Mouse (Mus musculus) liver, embryonic 11.5 days (tissue): ENCODE measurements around the gene Frmd4a. TPM values are rescaled to one million over a fixed set of nuclear protein-coding genes. Genes with fewer than 3 reads are reported as not detected.

Source experiments
- ATAC-seq: fragments of 200-750 bp; cut with Nextera tagmentation; replicated peaks from 2 replicates; pipeline ENCODE4 v1.8.0; 2017; ENCODE audit warnings: moderate number of reproducible peaks, mild to moderate bottlenecking, moderate TSS enrichment, moderate library complexity; ENCODE audit not compliant: low FRiP score
- DNase-seq: peaks from one replicate; pipeline ENCODE4 v3.0.0-alpha.2; 2017; ENCODE audit warnings: low spot score
- H3K27ac ChIP-seq: fragments of 300-500 bp; sonication (generic); 2 replicates; pipeline ENCODE4 v1.5.1; 2014; ENCODE audit warnings: mild to moderate bottlenecking, low read depth, low read length, control low read depth
- H3K27me3 ChIP-seq: fragments of 300-500 bp; sonication (generic); replicated peaks from 2 replicates; pipeline ENCODE4 v1.6.1; 2014; ENCODE audit warnings: low read length, mixed read lengths; ENCODE audit not compliant: control insufficient read depth, insufficient read depth
- H3K36me3 ChIP-seq: fragments of 300-500 bp; sonication (generic); 2 replicates; pipeline ENCODE4 v1.6.1; 2014; ENCODE audit warnings: mild to moderate bottlenecking, low read length, moderate library complexity, mixed read lengths; ENCODE audit not compliant: control insufficient read depth, insufficient read depth
- H3K4me1 ChIP-seq: fragments of 300-500 bp; sonication (generic); replicated peaks from 2 replicates; pipeline ENCODE4 v1.6.1; 2014; ENCODE audit warnings: low read length, mixed read lengths; ENCODE audit not compliant: control insufficient read depth, insufficient read depth
- H3K4me2 ChIP-seq: fragments of 300-500 bp; sonication (generic); 2 replicates; pipeline ENCODE4 v1.6.1; 2014; ENCODE audit warnings: mild to moderate bottlenecking, control low read depth, moderate library complexity
- H3K4me3 ChIP-seq: fragments of 300-500 bp; sonication (generic); 2 replicates; pipeline ENCODE4 v1.5.1; 2014; ENCODE audit warnings: low read depth, low read length, control low read depth
- H3K9ac ChIP-seq: fragments of 300-500 bp; sonication (generic); 2 replicates; pipeline ENCODE4 v1.6.1; 2014; ENCODE audit warnings: low read depth, low read length, control low read depth
- H3K9me3 ChIP-seq: fragments of 300-500 bp; sonication (generic); 2 replicates; pipeline ENCODE4 v1.6.1; 2016; ENCODE audit warnings: low read length, inconsistent platforms, mixed read lengths; ENCODE audit not compliant: control insufficient read depth
- WGBS: fragments of 180-500 bp; shearing (Covaris S2); extraction: QIAGEN DNeasy Blood & Tissue Kit; methylation state at CpG from one replicate; pipeline ENCODE4 v1.1.7; 2014; 5-methylcytosine and 5-hydroxymethylcytosine counted together
- polyA plus RNA-seq: library from polyadenylated mRNA; unstranded; fragments of >200 nt; fragmentation: Nextera tagmentation; extraction: Ambion mirVana; gene quantifications from 2 replicates; pipeline ENCODE4 v1.2.1, GENCODE M21; 2014

The Frmd4a gene
- polyA plus RNA-seq, 1 experiment from 2014 or later, result 18.6 TPM

GRCm38 (mm10) chr2:4591647-4592046, 574.1 kb downstream of the Frmd4a start:
- Histone ChIP-seq H3K36me3 (peaks cover 36% of the 10 kb centered on the region), H3K9me3 (no peaks in the 10 kb centered on the region), H3K27me3 (no peaks in the 10 kb centered on the region), H3K27ac (no peak overlapping the region), H3K4me3 (no peak overlapping the region), H3K4me1 (peaks cover 10% of the 10 kb centered on the region; the same call in 1 of the 2 replicates), H3K4me2 (no peak overlapping the region), H3K9ac (no peak overlapping the region)
- ATAC-seq (no peak), DNase-seq (no peak)
- 85% methylated on average over 3 of the region's 3 CpGs for WGBS

GRCm38 (mm10) chr2:4592666-4593065, 575.1 kb downstream of the Frmd4a start:
- no peak overlapping the region for H3K4me2 ChIP-seq
- 88% methylated on average over 7 of the region's 7 CpGs for WGBS
- H3K9ac ChIP-seq, result no peak overlapping the region
- peaks cover 8% of the 10 kb centered on the region; the same call in 1 of the 2 replicates for H3K4me1 ChIP-seq
- H3K27me3 ChIP-seq, result no peaks in the 10 kb centered on the region
- no peak overlapping the region for H3K4me3 ChIP-seq
- no peak for ATAC-seq
- H3K36me3 ChIP-seq, result peaks cover 37% of the 10 kb centered on the region
- H3K9me3 ChIP-seq, result no peaks in the 10 kb centered on the region
- DNase-seq, result no peak
- H3K27ac ChIP-seq, result no peak overlapping the region

GRCm38 (mm10) chr2:4593433-4593832, 575.9 kb downstream of the Frmd4a start:
- no peak overlapping the region for H3K27ac ChIP-seq
- no peak overlapping the region for H3K4me3 ChIP-seq
- H3K9ac ChIP-seq, result no peak overlapping the region
- H3K9me3 ChIP-seq, result no peaks in the 10 kb centered on the region
- no peaks in the 10 kb centered on the region for H3K27me3 ChIP-seq
- H3K4me1 ChIP-seq, result peaks cover 8% of the 10 kb centered on the region; the same call in 1 of the 2 replicates
- ATAC-seq (peak; percentile 84), DNase-seq (peak; percentile 64)
- H3K36me3 ChIP-seq, result peaks cover 33% of the 10 kb centered on the region
- 22% methylated on average over 9 of the region's 9 CpGs for WGBS
- no peak overlapping the region for H3K4me2 ChIP-seq

GRCm38 (mm10) chr2:4593878-4594387, 576.4 kb downstream of the Frmd4a start:
- no peaks in the 10 kb centered on the region for H3K27me3 ChIP-seq
- peaks cover 8% of the 10 kb centered on the region; the same call in 1 of the 2 replicates for H3K4me1 ChIP-seq
- H3K36me3 ChIP-seq, result peaks cover 32% of the 10 kb centered on the region
- no peaks in the 10 kb centered on the region for H3K9me3 ChIP-seq
- no peak overlapping the region for H3K9ac ChIP-seq
- no peak overlapping the region for H3K27ac ChIP-seq
- no peak for ATAC-seq
- WGBS, result 88% methylated on average over 3 of the region's 3 CpGs
- DNase-seq, result no peak
- no peak overlapping the region for H3K4me2 ChIP-seq
- no peak overlapping the region for H3K4me3 ChIP-seq

GRCm38 (mm10) chr2:4596992-4597391, 579.5 kb downstream of the Frmd4a start:
- no peak overlapping the region for H3K27ac ChIP-seq
- H3K4me3 ChIP-seq, result no peak overlapping the region
- WGBS, result 94% methylated on average over 7 of the region's 7 CpGs
- no peak overlapping the region for H3K4me2 ChIP-seq
- H3K4me1 ChIP-seq, result peaks cover 8% of the 10 kb centered on the region; the same call in 1 of the 2 replicates
- ATAC-seq, result no peak
- H3K36me3 ChIP-seq, result peaks cover 24% of the 10 kb centered on the region
- DNase-seq, result no peak
- no peaks in the 10 kb centered on the region for H3K27me3 ChIP-seq
- H3K9ac ChIP-seq, result no peak overlapping the region
- no peaks in the 10 kb centered on the region for H3K9me3 ChIP-seq

- H3K36me3 ChIP-seq, result peaks cover 36% of the 10 kb centered on the region
- ATAC-seq (0 out of 2 replicates have a peak, but pooled peaks have one; percentile 29), DNase-seq (no peak)
- H3K27me3 ChIP-seq, result no peaks in the 10 kb centered on the region
- H3K4me1 ChIP-seq, result no peaks in the 10 kb centered on the region; the same call in 1 of the 2 replicates
- 55% methylated on average over 15 of the region's 15 CpGs for WGBS
- H3K4me3 ChIP-seq, result no peak overlapping the region
- H3K27ac ChIP-seq, result no peak overlapping the region
- H3K4me2 ChIP-seq, result no peak overlapping the region
- H3K9ac ChIP-seq, result no peak overlapping the region
- no peaks in the 10 kb centered on the region for H3K9me3 ChIP-seq
Observed at GRCm38 (mm10) chr2:4601034-4601890, 583.7 kb downstream of the Frmd4a start.

GRCm38 (mm10) chr2:4603361-4603945, 585.9 kb downstream of the Frmd4a start:
- Histone ChIP-seq H3K9me3 (no peaks in the 10 kb centered on the region), H3K27ac (no peak overlapping the region), H3K9ac (no peak overlapping the region), H3K4me2 (no peak overlapping the region), H3K27me3 (no peaks in the 10 kb centered on the region), H3K36me3 (peaks cover 37% of the 10 kb centered on the region), H3K4me3 (no peak overlapping the region), H3K4me1 (no peaks in the 10 kb centered on the region; the same call in 1 of the 2 replicates)
- WGBS, result 89% methylated on average over 33 of the region's 33 CpGs
- no peak for DNase-seq
- no peak for ATAC-seq

GRCm38 (mm10) chr2:4606559-4606958, 589.0 kb downstream of the Frmd4a start:
- Histone ChIP-seq H3K9me3 (no peaks in the 10 kb centered on the region), H3K9ac (no peak overlapping the region), H3K36me3 (peaks cover 55% of the 10 kb centered on the region), H3K27me3 (no peaks in the 10 kb centered on the region), H3K4me3 (no peak overlapping the region), H3K4me2 (no peak overlapping the region), H3K4me1 (no peaks in the 10 kb centered on the region), H3K27ac (no peak overlapping the region)
- 95% methylated on average over 3 of the region's 3 CpGs for WGBS
- DNase-seq, result no peak
- no peak for ATAC-seq
